Mouse (Mus musculus): ENCODE measurements around the gene Hoxd11.

- TF ChIP-seq CTCF (IDR thresholded peaks at IDR 0.05; ENCODE audit: low read depth, low read length) (no peak), EP300 (IDR thresholded peaks at IDR 0.05; ENCODE audit: insufficient read depth, low read depth, low read length) (no peak), POLR2A (IDR thresholded peaks at IDR 0.05; ENCODE audit: insufficient read depth, low read length) (no peak)
These were observed 56.7 kb downstream of the Hoxd11 start for GRCm38 (mm10) chr2:74735851-74736687.
